In genomic region chr11:29546762-29547161, GRCm38 (mm10) we compare ENCODE assay signal across 8 mouse cellular contexts. TPM values are rescaled to one million over a fixed set of nuclear protein-coding genes. Genes with fewer than 3 reads are reported as not detected.
A peak's percentile ranks its signal among the peaks of the same experiment; 100 is the strongest.
DNase-seq lines count a peak whose midpoint lies in the region; ATAC-seq and TF ChIP-seq lines count a peak whose summit lies in the region.

No protein-coding gene starts in this region.

- H3K4me2 ChIP-seq in hindbrain, embryonic 14.5 days (replicated peaks), result peak overlapping the region; percentile 88
- H3K4me2 ChIP-seq in midbrain, embryonic 13.5 days (replicated peaks), result peak overlapping the region; percentile 73

- WGBS in hindbrain, embryonic 14.5 days, result 26% methylated on average over 2 of the region's 2 CpGs
- 21% methylated on average over 2 of the region's 2 CpGs for WGBS in midbrain, embryonic 13.5 days

- H3K27me3 ChIP-seq in hindbrain, embryonic 14.5 days (ENCODE audit: control insufficient read depth, insufficient read depth, low read length), result no peaks in the 10 kb centered on the region
- no peaks in the 10 kb centered on the region for H3K27me3 ChIP-seq in midbrain, embryonic 13.5 days

- TF ChIP-seq POLR2A in bone marrow macrophage, adult 2 months (IDR thresholded peaks at IDR 0.05; ENCODE audit: borderline replicate concordance, low read depth, low read length), result no peak

- TF ChIP-seq CTCF in bone marrow macrophage, adult 2 months (IDR thresholded peaks at IDR 0.05; ENCODE audit: low read depth, low read length), result no peak

- H3K27ac ChIP-seq in bone marrow macrophage, adult 2 months (ENCODE audit: insufficient read depth, low read depth, low read length), result peak overlapping the region; percentile 88
- H3K27ac ChIP-seq in hindbrain, embryonic 14.5 days, result peak overlapping the region; percentile 88; the same call in 1 of the 2 replicates
- no peak overlapping the region for H3K27ac ChIP-seq in midbrain, embryonic 13.5 days

- peaks cover 51% of the 10 kb centered on the region for H3K36me3 ChIP-seq in hindbrain, embryonic 14.5 days (replicated peaks; ENCODE audit: control insufficient read depth, insufficient read depth)
- H3K36me3 ChIP-seq in midbrain, embryonic 13.5 days, result peaks cover 37% of the 10 kb centered on the region

- intact Hi-C loops in gastrocnemius, postnatal 14 days (cut with DNase I; ENCODE audit: low total_unique reads), result no loop called here

- peak overlapping the region; percentile 81 for H3K4me3 ChIP-seq in bone marrow macrophage, adult 2 months (ENCODE audit: insufficient read depth, low read length)
- peak overlapping the region; percentile 76 for H3K4me3 ChIP-seq in hindbrain, embryonic 14.5 days (replicated peaks; ENCODE audit: low read length)
- peak overlapping the region; percentile 73 for H3K4me3 ChIP-seq in midbrain, embryonic 13.5 days (replicated peaks)

- ATAC-seq in hindbrain, embryonic 14.5 days (ENCODE audit: low FRiP score), result no peak
- ATAC-seq in midbrain, embryonic 13.5 days, result no peak
- ATAC-seq in inflammation-experienced regulatory T-cells, adult 6 months, result no peak

- peak overlapping the region; percentile 92 for H3K9ac ChIP-seq in hindbrain, embryonic 14.5 days
- peak overlapping the region; percentile 83 for H3K9ac ChIP-seq in midbrain, embryonic 13.5 days (replicated peaks)

- DNase-seq in kidney, adult 9 months, result peak; percentile 6
- no peak for DNase-seq in kidney, postnatal 14 days
- no peak for DNase-seq in hindbrain, embryonic 14.5 days (ENCODE audit: low spot score)
- DNase-seq in gastrocnemius, postnatal 14 days, result no peak
- no peak for DNase-seq in urinary bladder, postnatal 4 days (ENCODE audit: low spot score in 2 of 2)

- H3K4me1 ChIP-seq in bone marrow macrophage, adult 2 months (ENCODE audit: control insufficient read depth, insufficient read depth, low read length), result peaks cover 11% of the 10 kb centered on the region
- H3K4me1 ChIP-seq in hindbrain, embryonic 14.5 days (replicated peaks; ENCODE audit: control insufficient read depth, insufficient read depth, low read length), result peaks cover 16% of the 10 kb centered on the region
- H3K4me1 ChIP-seq in midbrain, embryonic 13.5 days (replicated peaks), result peaks cover 17% of the 10 kb centered on the region

- H3K9me3 ChIP-seq in hindbrain, embryonic 14.5 days (ENCODE audit: control insufficient read depth, low read length), result no peaks in the 10 kb centered on the region
- no peaks in the 10 kb centered on the region for H3K9me3 ChIP-seq in midbrain, embryonic 13.5 days

RNA-seq across cellular contexts. Expression of gene Clhc1, which starts 1.0 kb away (rescaled TPM):
- 1.2 TPM in 1 of 2 replicates, not detected in the other for polyA plus RNA-seq in bone marrow macrophage, adult 2 months (2012; ENCODE audit: insufficient read depth, insufficient read length, missing spikeins)
- 0.27 and 0.33 TPM in 2 replicates for polyA plus RNA-seq in hindbrain, embryonic 14.5 days (2014; fragmentation: Nextera tagmentation; extraction: Ambion mirVana)
- 0.19 and 0.23 TPM in 2 replicates for polyA plus RNA-seq in midbrain, embryonic 13.5 days (2015; fragmentation: Nextera tagmentation; extraction: Ambion mirVana)
- 1 to 10 TPM in 2 of 3 experiments, under 1 TPM in 1; 0.69 to 1.8 (median 1.4) TPM for polyA plus RNA-seq in inflammation-experienced regulatory T-cells, adult 6 months (2017; shearing (Covaris generic))
- total RNA-seq in gastrocnemius, postnatal 14 days (2021), result not detected

RNA-seq across cellular contexts. Expression of gene Rps27a, which starts 1.1 kb away (rescaled TPM):
- 2,179 and 2,314 TPM in 2 replicates for polyA plus RNA-seq in bone marrow macrophage, adult 2 months (2012; ENCODE audit: insufficient read depth, insufficient read length, missing spikeins)
- polyA plus RNA-seq in hindbrain, embryonic 14.5 days (2014; fragmentation: Nextera tagmentation; extraction: Ambion mirVana), result 615 and 722 TPM in 2 replicates
- polyA plus RNA-seq in midbrain, embryonic 13.5 days (2015; fragmentation: Nextera tagmentation; extraction: Ambion mirVana), result 678 and 696 TPM in 2 replicates
- 1,000 to 10,000 TPM in 2 of 3 experiments, 100 to 1,000 TPM in 1; 892 to 1,752 (median 1,284) TPM for polyA plus RNA-seq in inflammation-experienced regulatory T-cells, adult 6 months (2017; shearing (Covaris generic))
- 100 to 1,000 TPM; 559 to 594 TPM for total RNA-seq in gastrocnemius, postnatal 14 days (2021)

RNA-seq across cellular contexts. Expression of gene Mtif2, which starts 20.6 kb away (rescaled TPM):
- 28.1 and 29.9 TPM in 2 replicates for polyA plus RNA-seq in bone marrow macrophage, adult 2 months (2012; ENCODE audit: insufficient read depth, insufficient read length, missing spikeins)
- 30.3 and 35.2 TPM in 2 replicates for polyA plus RNA-seq in hindbrain, embryonic 14.5 days (2014; fragmentation: Nextera tagmentation; extraction: Ambion mirVana)
- 58.9 and 62.4 TPM in 2 replicates for polyA plus RNA-seq in midbrain, embryonic 13.5 days (2015; fragmentation: Nextera tagmentation; extraction: Ambion mirVana)
- 10 to 100 TPM; 54.9 to 68.0 (median 59.2) TPM for polyA plus RNA-seq in inflammation-experienced regulatory T-cells, adult 6 months (2017; shearing (Covaris generic))
- total RNA-seq in gastrocnemius, postnatal 14 days (2021), result 10 to 100 TPM; 22.1 to 29.4 TPM

RNA-seq across cellular contexts. Expression of gene Prorsd1, which starts 31.9 kb away (rescaled TPM):
- 59.9 and 70.2 TPM in 2 replicates for polyA plus RNA-seq in bone marrow macrophage, adult 2 months (2012; ENCODE audit: insufficient read depth, insufficient read length, missing spikeins)
- 11.5 and 15.4 TPM in 2 replicates for polyA plus RNA-seq in hindbrain, embryonic 14.5 days (2014; fragmentation: Nextera tagmentation; extraction: Ambion mirVana)
- 13.4 TPM in 2 replicates for polyA plus RNA-seq in midbrain, embryonic 13.5 days (2015; fragmentation: Nextera tagmentation; extraction: Ambion mirVana)
- polyA plus RNA-seq in inflammation-experienced regulatory T-cells, adult 6 months (2017; shearing (Covaris generic)), result 10 to 100 TPM; 41.2 to 47.8 (median 47.3) TPM
- total RNA-seq in gastrocnemius, postnatal 14 days (2021), result 10 to 100 TPM; 15.9 to 20.9 TPM
